Mouse (Mus musculus) stomach, postnatal 0 days (tissue): ENCODE measurements at regions not wholly inside any gene's neighbourhood (a gene's known extent, or its start where the extent isn't known, plus 50 kb on each side); places are given as distances from the start of the nearest gene placed in this dataset.

ENCODE experiments used
- ATAC-seq: fragments of 200-750 bp; cut with Nextera tagmentation; 2 replicates; pipeline ENCODE4 v1.8.0; 2017; ENCODE audit not compliant: low FRiP score, low TSS enrichment
- DNase-seq: peaks from one replicate; pipeline ENCODE4 v3.0.0-alpha.2; 2016; ENCODE audit warnings: low spot score
- H3K27ac ChIP-seq: fragments of 300-500 bp; sonication (generic); replicated peaks from 2 replicates; pipeline ENCODE4 v1.5.1; 2014; ENCODE audit warnings: mild to moderate bottlenecking, control low read depth
- H3K27me3 ChIP-seq: fragments of 300-500 bp; sonication (generic); 2 replicates; pipeline ENCODE4 v1.6.1; 2014; ENCODE audit warnings: low read length; ENCODE audit not compliant: control insufficient read depth, insufficient read depth
- H3K36me3 ChIP-seq: fragments of 300-500 bp; sonication (generic); 2 replicates; pipeline ENCODE4 v1.6.1; 2014; ENCODE audit warnings: low read length, mixed read lengths; ENCODE audit not compliant: control insufficient read depth, insufficient read depth
- H3K4me1 ChIP-seq: fragments of 300-500 bp; sonication (generic); replicated peaks from 2 replicates; pipeline ENCODE4 v1.6.1; 2014; ENCODE audit warnings: antibody characterized with exemption; ENCODE audit not compliant: control insufficient read depth, insufficient read depth
- H3K4me2 ChIP-seq: fragments of 300-500 bp; sonication (generic); replicated peaks from 2 replicates; pipeline ENCODE4 v1.6.1; 2014; ENCODE audit warnings: low read depth, mild to moderate bottlenecking, control low read depth, moderate library complexity
- H3K4me3 ChIP-seq: fragments of 300-500 bp; sonication (generic); 2 replicates; pipeline ENCODE4 v1.5.1; 2014; ENCODE audit warnings: low read depth, low read length, control low read depth
- H3K9ac ChIP-seq: fragments of 300-500 bp; sonication (generic); 2 replicates; pipeline ENCODE4 v1.6.1; 2014; ENCODE audit warnings: mild to moderate bottlenecking, low read length, control low read depth, mixed read lengths
- H3K9me3 ChIP-seq: fragments of 300-500 bp; sonication (generic); 2 replicates; pipeline ENCODE4 v1.6.1; 2016; ENCODE audit warnings: low read length; ENCODE audit not compliant: control insufficient read depth
- CTCF ChIP-seq: IDR thresholded peaks from 2 replicates; pipeline ENCODE4 v1.5.1; 2016; ENCODE audit warnings: antibody characterized with exemption, low read depth, mild to moderate bottlenecking, moderate library complexity
- EP300 ChIP-seq: optimal IDR thresholded peaks from 2 replicates; pipeline ENCODE3; 2016; ENCODE audit warnings: antibody characterized with exemption
- WGBS: fragments of 180-500 bp; shearing (Covaris S2); extraction: QIAGEN DNeasy Blood & Tissue Kit; methylation state at CpG from one replicate; pipeline ENCODE4 v1.1.7; 2014; 5-methylcytosine and 5-hydroxymethylcytosine counted together

DNA sequence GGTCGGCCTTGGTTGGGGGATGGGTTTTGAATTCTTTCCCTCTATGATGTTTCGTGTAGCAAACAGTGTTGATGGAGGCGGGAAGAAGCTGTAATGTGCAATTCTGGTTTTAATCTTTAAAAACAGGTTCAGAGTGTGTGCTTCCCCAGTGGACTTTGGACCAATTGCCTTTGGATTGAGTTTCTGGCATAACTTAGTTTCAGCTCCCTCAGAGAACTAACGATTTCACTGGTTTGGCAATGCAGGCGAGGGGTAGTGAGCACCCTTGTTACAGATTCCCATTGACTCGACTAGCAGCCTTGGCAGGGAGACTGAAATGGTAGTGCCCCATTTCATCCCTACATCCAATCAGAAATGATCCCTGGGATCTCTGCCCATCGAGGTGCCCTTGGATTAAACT lies 193.9 kb upstream of the Tmem72 start:
- Histone ChIP-seq H3K27ac (no peak overlapping the region), H3K27me3 (no peaks in the 10 kb centered on the region), H3K4me2 (no peak overlapping the region), H3K4me1 (no peaks in the 10 kb centered on the region), H3K4me3 (no peak overlapping the region), H3K9ac (no peak overlapping the region), H3K36me3 (no peaks in the 10 kb centered on the region), H3K9me3 (no peaks in the 10 kb centered on the region)
- 84% methylated on average over 7 of the region's 7 CpGs for WGBS
- no peak for TF ChIP-seq CTCF
- DNase-seq = no peak
- ATAC-seq = no peak

- Histone ChIP-seq H3K27me3 (no peaks in the 10 kb centered on the region), H3K36me3 (no peaks in the 10 kb centered on the region), H3K9me3 (no peaks in the 10 kb centered on the region), H3K9ac (no peak overlapping the region), H3K27ac (no peak overlapping the region), H3K4me1 (no peaks in the 10 kb centered on the region), H3K4me3 (no peak overlapping the region), H3K4me2 (no peak overlapping the region)
- no peak for DNase-seq
- no peak for ATAC-seq
- WGBS = 69% methylated on average over 3 of the region's 3 CpGs
- TF ChIP-seq EP300 (no peak), CTCF (no peak)
These were observed 195.4 kb upstream of the Tmem72 start for GRCm38 (mm10) chr6:116912161-116912560.

DNA sequence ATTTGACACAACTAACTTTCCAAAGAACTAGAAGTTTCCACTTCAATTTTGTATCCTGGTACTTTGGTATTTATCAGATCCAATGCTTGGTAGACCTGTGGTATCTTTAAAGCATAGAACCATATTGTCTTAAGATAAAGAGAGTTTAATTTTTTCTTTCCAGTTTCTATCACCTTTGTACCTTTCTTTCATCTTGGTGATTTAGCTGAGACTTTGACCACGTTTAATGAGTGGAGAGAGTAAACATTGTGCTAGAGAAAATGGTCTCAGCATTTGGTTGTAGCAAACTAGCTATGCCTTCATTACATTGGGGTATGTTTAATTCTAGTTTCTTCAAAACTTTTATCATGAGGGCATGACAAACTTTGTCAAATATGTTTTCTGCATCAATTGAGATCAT lies 197.4 kb upstream of the Tmem72 start:
- H3K27me3 ChIP-seq = no peaks in the 10 kb centered on the region
- no peaks in the 10 kb centered on the region for H3K36me3 ChIP-seq
- WGBS = 37% methylated on average over 1 of the region's 1 CpGs
- TF ChIP-seq CTCF = no peak
- TF ChIP-seq EP300 = no peak
- H3K27ac ChIP-seq = no peak overlapping the region
- ATAC-seq = no peak
- no peak for DNase-seq
- H3K9ac ChIP-seq = no peak overlapping the region
- H3K9me3 ChIP-seq = no peaks in the 10 kb centered on the region
- no peaks in the 10 kb centered on the region for H3K4me1 ChIP-seq
- no peak overlapping the region for H3K4me3 ChIP-seq
- no peak overlapping the region for H3K4me2 ChIP-seq

DNA sequence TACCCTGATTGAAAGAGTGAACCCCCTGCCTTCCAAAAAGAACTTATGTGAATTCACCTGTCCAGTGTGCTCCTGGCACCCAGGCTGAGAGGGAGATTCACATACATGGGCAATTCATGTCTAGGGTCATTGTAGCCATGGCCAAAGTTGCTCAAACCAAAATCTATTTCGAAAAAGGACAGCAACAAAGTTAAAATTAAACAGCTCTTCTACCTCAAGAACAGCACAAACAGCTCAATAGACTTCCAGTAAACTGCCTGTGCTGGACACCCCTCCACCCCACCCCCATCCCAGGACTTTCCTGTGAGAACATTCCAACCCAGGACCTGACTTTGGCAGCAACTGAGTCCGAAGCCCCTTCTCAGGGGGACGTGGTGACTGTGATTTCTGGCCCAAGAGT lies 218.3 kb upstream of the Tmem72 start:
- H3K27me3 ChIP-seq = no peaks in the 10 kb centered on the region
- no peak overlapping the region for H3K4me3 ChIP-seq
- H3K4me1 ChIP-seq = no peaks in the 10 kb centered on the region
- H3K27ac ChIP-seq = no peak overlapping the region
- no peaks in the 10 kb centered on the region for H3K36me3 ChIP-seq
- TF ChIP-seq EP300 (no peak), CTCF (no peak)
- WGBS = 76% methylated on average over 3 of the region's 3 CpGs
- no peak overlapping the region for H3K4me2 ChIP-seq
- DNase-seq = no peak
- no peak for ATAC-seq
- H3K9ac ChIP-seq = no peak overlapping the region
- H3K9me3 ChIP-seq = no peaks in the 10 kb centered on the region

- Histone ChIP-seq H3K36me3 (no peaks in the 10 kb centered on the region), H3K4me3 (no peak overlapping the region), H3K9me3 (no peaks in the 10 kb centered on the region), H3K4me2 (no peak overlapping the region), H3K9ac (no peak overlapping the region), H3K4me1 (no peaks in the 10 kb centered on the region), H3K27me3 (no peaks in the 10 kb centered on the region), H3K27ac (no peak overlapping the region)
- no peak for ATAC-seq
- TF ChIP-seq EP300 (no peak), CTCF (no peak)
- WGBS = 72% methylated on average over 9 of the region's 9 CpGs
- DNase-seq = no peak
These were observed 224.9 kb upstream of the Tmem72 start for GRCm38 (mm10) chr6:116941576-116941975.

- Histone ChIP-seq H3K27ac (no peak overlapping the region), H3K9ac (no peak overlapping the region), H3K27me3 (no peaks in the 10 kb centered on the region), H3K4me3 (no peak overlapping the region), H3K4me2 (no peak overlapping the region), H3K36me3 (no peaks in the 10 kb centered on the region), H3K9me3 (no peaks in the 10 kb centered on the region), H3K4me1 (no peaks in the 10 kb centered on the region)
- no peak for ATAC-seq
- WGBS = 68% methylated on average over 8 of the region's 8 CpGs
- TF ChIP-seq EP300 (no peak), CTCF (no peak)
- no peak for DNase-seq
These were observed 225.6 kb upstream of the Cxcl12 start for GRCm38 (mm10) chr6:116942696-116943095.
